Mouse (Mus musculus): ENCODE results near the gene Atrnl1. TPM values are rescaled to one million over a fixed set of nuclear protein-coding genes. Genes with fewer than 3 reads are reported as not detected.
"Not testable (repeated sequence)": the region's sequence is repeated elsewhere in the genome, so short reads cannot be mapped to it uniquely, and the experiment has no call there.

Atrnl1 gene
- polyA plus RNA-seq, 1 experiment from 2014 or later = 5.1 TPM

- H3K4me1 ChIP-seq = no peaks in the 10 kb centered on the region
- H3K9me3 ChIP-seq = no peaks in the 10 kb centered on the region
- DNase-seq (ENCODE audit: low spot score) = no peak
- WGBS = 69% methylated on average over 8 of the region's 8 CpGs
- no peaks in the 10 kb centered on the region for H3K27me3 ChIP-seq (ENCODE audit: insufficient read depth, poor library complexity, severe bottlenecking)
- no peak overlapping the region for H3K27ac ChIP-seq
- H3K4me3 ChIP-seq = no peak overlapping the region
- H3K36me3 ChIP-seq = peaks cover 19% of the 10 kb centered on the region
Observed at GRCm38 (mm10) chr19:57658111-57659091, 47.6 kb downstream of the Atrnl1 start.

GRCm38 (mm10) chr19:57667011-57667410 is 56.2 kb downstream of the Atrnl1 start:
- H3K27me3 ChIP-seq (ENCODE audit: insufficient read depth, poor library complexity, severe bottlenecking) = no peaks in the 10 kb centered on the region
- peaks cover 19% of the 10 kb centered on the region for H3K36me3 ChIP-seq
- H3K9me3 ChIP-seq = no peaks in the 10 kb centered on the region
- no peak overlapping the region for H3K27ac ChIP-seq
- 88% methylated on average over 9 of the region's 9 CpGs for WGBS
- no peak for DNase-seq (ENCODE audit: low spot score)
- H3K4me3 ChIP-seq = no peak overlapping the region
- H3K4me1 ChIP-seq = 0 out of 2 replicates have a peak, but pooled peaks cover 3% of the 10 kb centered on the region

- H3K4me3 ChIP-seq = no peak overlapping the region
- H3K9me3 ChIP-seq = no peaks in the 10 kb centered on the region
- H3K27me3 ChIP-seq (ENCODE audit: insufficient read depth, poor library complexity, severe bottlenecking) = no peaks in the 10 kb centered on the region
- WGBS = 84% methylated on average over 10 of the region's 10 CpGs
- H3K36me3 ChIP-seq = peaks cover 19% of the 10 kb centered on the region
- 0 out of 2 replicates have a peak, but pooled peaks cover 3% of the 10 kb centered on the region for H3K4me1 ChIP-seq
- peak; percentile 70 for DNase-seq (ENCODE audit: low spot score)
- no peak overlapping the region for H3K27ac ChIP-seq
Observed at GRCm38 (mm10) chr19:57667946-57668345, 57.1 kb downstream of the Atrnl1 start.

- Histone ChIP-seq H3K9me3 (no peaks in the 10 kb centered on the region), H3K4me1 (0 out of 2 replicates have a peak, but pooled peaks cover 5% of the 10 kb centered on the region), H3K27ac (no peak overlapping the region), H3K27me3 (ENCODE audit: insufficient read depth, poor library complexity, severe bottlenecking) (no peaks in the 10 kb centered on the region), H3K4me3 (no peak overlapping the region), H3K36me3 (peaks cover 11% of the 10 kb centered on the region; the same call in 1 of the 2 replicates)
- WGBS = 87% methylated on average over 3 of the region's 3 CpGs
- no peak for DNase-seq (ENCODE audit: low spot score)
Observed at GRCm38 (mm10) chr19:57679455-57679854, 68.6 kb downstream of the Atrnl1 start.

- 92% methylated on average over 20 of the region's 20 CpGs for WGBS
- Histone ChIP-seq H3K9me3 (no peaks in the 10 kb centered on the region), H3K4me3 (no peak overlapping the region), H3K36me3 (peaks cover 15% of the 10 kb centered on the region), H3K27me3 (ENCODE audit: insufficient read depth, poor library complexity, severe bottlenecking) (no peaks in the 10 kb centered on the region), H3K4me1 (no peaks in the 10 kb centered on the region), H3K27ac (no peak overlapping the region)
- DNase-seq (ENCODE audit: low spot score) = no peak
Observed at GRCm38 (mm10) chr19:57686596-57686995, 75.8 kb downstream of the Atrnl1 start.

GRCm38 (mm10) chr19:57692566-57692965 is 81.7 kb downstream of the Atrnl1 start:
- 85% methylated on average over 3 of the region's 3 CpGs for WGBS

GRCm38 (mm10) chr19:57696781-57697180 is 85.9 kb downstream of the Atrnl1 start:
- H3K27ac ChIP-seq; H3K4me3 ChIP-seq; H3K9me3 ChIP-seq; H3K27me3 ChIP-seq (ENCODE audit: insufficient read depth, poor library complexity, severe bottlenecking); H3K4me1 ChIP-seq; DNase-seq (ENCODE audit: low spot score): not testable (repeated sequence)
- peaks cover 25% of the 10 kb centered on the region for H3K36me3 ChIP-seq
- 83% methylated on average over 5 of the region's 5 CpGs for WGBS

More at GRCm38 (mm10) chr19:57692566-57692965, 81.7 kb downstream of the Atrnl1 start:
- H3K27ac ChIP-seq = no peak overlapping the region
- peaks cover 23% of the 10 kb centered on the region for H3K36me3 ChIP-seq
- H3K4me3 ChIP-seq = no peak overlapping the region
- DNase-seq (ENCODE audit: low spot score) = no peak
- no peaks in the 10 kb centered on the region for H3K4me1 ChIP-seq
- no peaks in the 10 kb centered on the region for H3K9me3 ChIP-seq
- H3K27me3 ChIP-seq (ENCODE audit: insufficient read depth, poor library complexity, severe bottlenecking) = no peaks in the 10 kb centered on the region

GRCm38 (mm10) chr19:57713138-57713537 is 102.3 kb downstream of the Atrnl1 start:
- 77% methylated on average over 5 of the region's 5 CpGs for WGBS
- no peak for DNase-seq (ENCODE audit: low spot score)
- no peaks in the 10 kb centered on the region for H3K27me3 ChIP-seq (ENCODE audit: insufficient read depth, poor library complexity, severe bottlenecking)

GRCm38 (mm10) chr19:57724920-57725319 is 114.1 kb downstream of the Atrnl1 start:
- H3K27me3 ChIP-seq (ENCODE audit: insufficient read depth, poor library complexity, severe bottlenecking) = no peaks in the 10 kb centered on the region
- H3K27ac ChIP-seq = no peak overlapping the region
- H3K4me3 ChIP-seq = no peak overlapping the region
- H3K9me3 ChIP-seq = no peaks in the 10 kb centered on the region
- 78% methylated on average over 6 of the region's 6 CpGs for WGBS
- DNase-seq (ENCODE audit: low spot score) = no peak
- peaks cover 7% of the 10 kb centered on the region for H3K36me3 ChIP-seq
- no peaks in the 10 kb centered on the region for H3K4me1 ChIP-seq

More at GRCm38 (mm10) chr19:57713138-57713537, 102.3 kb downstream of the Atrnl1 start:
- Histone ChIP-seq H3K36me3 (peaks cover 37% of the 10 kb centered on the region), H3K9me3 (no peaks in the 10 kb centered on the region), H3K4me3 (no peak overlapping the region), H3K27ac (no peak overlapping the region), H3K4me1 (no peaks in the 10 kb centered on the region)

- no peak for DNase-seq (ENCODE audit: low spot score)
- Histone ChIP-seq H3K9me3 (no peaks in the 10 kb centered on the region), H3K4me1 (no peaks in the 10 kb centered on the region), H3K4me3 (no peak overlapping the region), H3K36me3 (peaks cover 7% of the 10 kb centered on the region), H3K27ac (no peak overlapping the region), H3K27me3 (ENCODE audit: insufficient read depth, poor library complexity, severe bottlenecking) (no peaks in the 10 kb centered on the region)
- 92% methylated on average over 2 of the region's 2 CpGs for WGBS
Observed at GRCm38 (mm10) chr19:57725326-57725725, 114.5 kb downstream of the Atrnl1 start.

- Histone ChIP-seq H3K27ac (no peak overlapping the region), H3K27me3 (ENCODE audit: insufficient read depth, poor library complexity, severe bottlenecking) (no peaks in the 10 kb centered on the region), H3K36me3 (peaks cover 7% of the 10 kb centered on the region), H3K4me1 (no peaks in the 10 kb centered on the region), H3K9me3 (no peaks in the 10 kb centered on the region), H3K4me3 (no peak overlapping the region)
- DNase-seq (ENCODE audit: low spot score) = no peak
- 90% methylated on average over 4 of the region's 4 CpGs for WGBS
Observed at GRCm38 (mm10) chr19:57727009-57727408, 116.2 kb downstream of the Atrnl1 start.

- Histone ChIP-seq H3K4me3 (no peak overlapping the region), H3K27ac (no peak overlapping the region), H3K4me1 (no peaks in the 10 kb centered on the region), H3K9me3 (no peaks in the 10 kb centered on the region), H3K36me3 (peaks cover 26% of the 10 kb centered on the region), H3K27me3 (ENCODE audit: insufficient read depth, poor library complexity, severe bottlenecking) (no peaks in the 10 kb centered on the region)
- no peak for DNase-seq (ENCODE audit: low spot score)
- WGBS = 78% methylated on average over 3 of the region's 3 CpGs
Observed at GRCm38 (mm10) chr19:57737475-57737874, 126.6 kb downstream of the Atrnl1 start.

- H3K27ac ChIP-seq = no peak overlapping the region
Observed at GRCm38 (mm10) chr19:57745579-57745978, 134.7 kb downstream of the Atrnl1 start.

More at GRCm38 (mm10) chr19:57745579-57745978, 134.7 kb downstream of the Atrnl1 start:
- no peak for DNase-seq (ENCODE audit: low spot score)
- Histone ChIP-seq H3K27me3 (ENCODE audit: insufficient read depth, poor library complexity, severe bottlenecking) (no peaks in the 10 kb centered on the region), H3K4me3 (no peak overlapping the region), H3K9me3 (no peaks in the 10 kb centered on the region), H3K4me1 (no peaks in the 10 kb centered on the region), H3K36me3 (no peaks in the 10 kb centered on the region)
- WGBS = 68% methylated on average over 9 of the region's 9 CpGs
